Mouse (Mus musculus) CH12.LX (cell line): ENCODE measurements at regions not wholly inside any gene's neighbourhood (a gene's known extent, or its start where the extent isn't known, plus 50 kb on each side); places are given as distances from the start of the nearest gene placed in this dataset.
A peak's percentile ranks its signal among the peaks of the same experiment; 100 is the strongest.

Experiments
- DNase-seq: peaks from one replicate; pipeline ENCODE4 v3.0.0-alpha.2; 2013; ENCODE audit errors: extremely low read depth
- H3K27ac ChIP-seq: 2 replicates; pipeline ENCODE4 v1.5.1; 2012; ENCODE audit warnings: low read depth, mild to moderate bottlenecking, control low read depth, moderate library complexity; ENCODE audit not compliant: insufficient read depth
- H3K27me3 ChIP-seq: replicated peaks from 2 replicates; pipeline ENCODE3; 2012; ENCODE audit warnings: inconsistent platforms
- H3K36me3 ChIP-seq, 2 experiments: replicated peaks in 1 of 2; 2 replicates each; pipeline versions ENCODE3 to v1.6.1; 2012; ENCODE audit warnings: inconsistent platforms in 1 of 2, low read length in 1 of 2, mild to moderate bottlenecking in 1 of 2, mixed read lengths in 1 of 2, moderate library complexity in 1 of 2; ENCODE audit not compliant: control insufficient read depth in 1 of 2, insufficient read depth in 1 of 2
- H3K4me1 ChIP-seq, 2 experiments: 2 replicates each; pipeline ENCODE4 v1.6.1; 2012; ENCODE audit warnings: inconsistent platforms in 1 of 2, moderate library complexity in 1 of 2; ENCODE audit not compliant: insufficient read depth in 2 of 2, control insufficient read depth in 1 of 2
- H3K4me2 ChIP-seq: 2 replicates; pipeline ENCODE4 v1.6.1; 2012; ENCODE audit warnings: low read depth, mild to moderate bottlenecking, control low read depth; ENCODE audit not compliant: poor library complexity, insufficient read depth, severe bottlenecking
- H3K4me3 ChIP-seq, 3 experiments: fragments of 150-350 bp in 1 of 3; sonication (generic) in 1 of 3; replicated peaks in 1 of 3; 2 replicates each; pipeline versions ENCODE3 to v1.5.1; 2011 to 2012; ENCODE audit warnings: low read depth in 2 of 3, low read length in 2 of 3, mild to moderate bottlenecking in 2 of 3, moderate library complexity in 2 of 3, control low read depth in 1 of 3, improper control_type of control experiment in 1 of 3, inconsistent platforms in 1 of 3, mixed read lengths in 1 of 3; ENCODE audit not compliant: poor library complexity in 1 of 3
- H3K79me2 ChIP-seq: replicated peaks from 2 replicates; pipeline ENCODE4 v1.6.1; 2012; ENCODE audit warnings: mild to moderate bottlenecking, moderate library complexity; ENCODE audit not compliant: control insufficient read depth, poor library complexity, insufficient read depth, severe bottlenecking; ENCODE audit errors: extremely low read depth
- H3K9ac ChIP-seq: 2 replicates; pipeline ENCODE4 v1.6.1; 2012; ENCODE audit warnings: low read depth, mild to moderate bottlenecking, control low read depth, moderate library complexity; ENCODE audit not compliant: insufficient read depth
- H3K9me3 ChIP-seq: replicated peaks from 2 replicates; pipeline ENCODE3; 2012; ENCODE audit warnings: low read length, inconsistent platforms, mixed read lengths
- CHD1 ChIP-seq: IDR thresholded peaks from 2 replicates; pipeline ENCODE4 v1.6.1; 2012; ENCODE audit warnings: low read depth, low read length, improper control_type of control experiment, inconsistent platforms
- CTCF ChIP-seq, 2 experiments: IDR thresholded peaks in 1 of 2; conservative IDR thresholded peaks in 1 of 2; 2 replicates each; pipeline ENCODE4 v1.5.1; 2011 to 2012; ENCODE audit warnings: low read depth in 2 of 2, low read length in 2 of 2, improper control_type of control experiment in 1 of 2, inconsistent platforms in 1 of 2, mild to moderate bottlenecking in 1 of 2, moderate library complexity in 1 of 2
- E2F4 ChIP-seq: IDR thresholded peaks from 2 replicates; pipeline ENCODE4 v1.6.1; 2011; ENCODE audit warnings: low read depth, low read length, improper control_type of control experiment; ENCODE audit not compliant: insufficient replicate concordance
- ELF1 ChIP-seq: IDR thresholded peaks from 2 replicates; pipeline ENCODE4 v1.6.1; 2014; ENCODE audit warnings: low read depth, mild to moderate bottlenecking, inconsistent platforms, low read length, improper control_type of control experiment
- ETS1 ChIP-seq: conservative IDR thresholded peaks from 2 replicates; pipeline ENCODE4 v1.6.1; 2012; ENCODE audit warnings: low read depth, mild to moderate bottlenecking, inconsistent platforms, low read length, improper control_type of control experiment, moderate library complexity
- GABPA ChIP-seq: IDR thresholded peaks from 2 replicates; pipeline ENCODE4 v1.6.1; 2012; ENCODE audit warnings: low read depth, low read length, improper control_type of control experiment, inconsistent platforms; ENCODE audit not compliant: insufficient replicate concordance
- JUN ChIP-seq: IDR thresholded peaks from 2 replicates; pipeline ENCODE4 v1.6.1; 2011; ENCODE audit warnings: low read depth, mild to moderate bottlenecking, low read length, improper control_type of control experiment, moderate library complexity; ENCODE audit not compliant: insufficient read depth
- MAFK ChIP-seq: IDR thresholded peaks from 2 replicates; pipeline ENCODE4 v1.6.1; 2011; ENCODE audit warnings: low read length, improper control_type of control experiment; ENCODE audit not compliant: insufficient replicate concordance
- MAZ ChIP-seq: IDR thresholded peaks from 2 replicates; pipeline ENCODE4 v1.6.1; 2012; ENCODE audit warnings: low read depth, mild to moderate bottlenecking, inconsistent platforms, low read length, improper control_type of control experiment, moderate library complexity
- MXI1 ChIP-seq: IDR thresholded peaks from 2 replicates; pipeline ENCODE4 v1.6.1; 2011; ENCODE audit warnings: mild to moderate bottlenecking, low read depth, low read length, improper control_type of control experiment
- MYC ChIP-seq: IDR thresholded peaks from 2 replicates; pipeline ENCODE4 v1.6.1; 2011; ENCODE audit warnings: low read depth, mild to moderate bottlenecking, improper control_type of control experiment, low read length
- NELFE ChIP-seq: IDR thresholded peaks from 2 replicates; pipeline ENCODE4 v1.6.1; 2011; ENCODE audit warnings: low read depth, low read length, improper control_type of control experiment
- NRF1 ChIP-seq: IDR thresholded peaks from 2 replicates; pipeline ENCODE4 v1.6.1; 2014; ENCODE audit warnings: low read depth, mild to moderate bottlenecking, inconsistent platforms, low read length, improper control_type of control experiment, moderate library complexity
- PAX5 ChIP-seq: IDR thresholded peaks from 2 replicates; pipeline ENCODE4 v1.6.1; 2012; ENCODE audit warnings: low read length, inconsistent platforms, mixed read lengths
- POLR2AphosphoS2 ChIP-seq: IDR thresholded peaks from 2 replicates; pipeline ENCODE4 v1.6.1; 2011; ENCODE audit warnings: low read depth, low read length, improper control_type of control experiment
- RCOR1 ChIP-seq: conservative IDR thresholded peaks from 2 replicates; pipeline ENCODE4 v1.6.1; 2012; ENCODE audit warnings: low read depth, mild to moderate bottlenecking, inconsistent platforms, low read length, improper control_type of control experiment
- TBP ChIP-seq: conservative IDR thresholded peaks from 2 replicates; pipeline ENCODE4 v1.6.1; 2011; ENCODE audit warnings: low read depth, low read length, improper control_type of control experiment
- UBTF ChIP-seq: IDR thresholded peaks from 2 replicates; pipeline ENCODE4 v1.6.1; 2012; ENCODE audit warnings: low read depth, mild to moderate bottlenecking, inconsistent platforms, low read length, improper control_type of control experiment, moderate library complexity
- ZKSCAN1 ChIP-seq: IDR thresholded peaks from 2 replicates; pipeline ENCODE4 v1.6.1; 2012; ENCODE audit warnings: low read depth, inconsistent platforms, low read length, improper control_type of control experiment, borderline replicate concordance
- ZMIZ1 ChIP-seq: IDR thresholded peaks from 2 replicates; pipeline ENCODE4 v1.6.1; 2012; ENCODE audit warnings: low read depth, mild to moderate bottlenecking, inconsistent platforms, low read length, improper control_type of control experiment
- ZNF384 ChIP-seq: IDR thresholded peaks from 2 replicates; pipeline ENCODE4 v1.6.1; 2012; ENCODE audit warnings: low read depth, low read length, improper control_type of control experiment, inconsistent platforms
- dilution Hi-C: fragments of 300-500 bp; cut with MboI; formaldehyde crosslinking; loops from 2 replicates; pipeline ENCODE4 v1.14.3; 2020; ENCODE audit warnings: low sequenced_read_pairs; ENCODE audit not compliant: extremely low pct_unique_long_range_greater_than_20kb, extremely low pct_ligation_motif_present
- in situ Hi-C: fragments of 300-500 bp; cut with MboI; formaldehyde crosslinking; loops from 3 replicates; pipeline ENCODE4 v1.14.3; 2019; ENCODE audit warnings: low sequenced_read_pairs, low pct_ligation_motif_present, low pct_unique_long_range_greater_than_20kb, mixed read lengths

DNA sequence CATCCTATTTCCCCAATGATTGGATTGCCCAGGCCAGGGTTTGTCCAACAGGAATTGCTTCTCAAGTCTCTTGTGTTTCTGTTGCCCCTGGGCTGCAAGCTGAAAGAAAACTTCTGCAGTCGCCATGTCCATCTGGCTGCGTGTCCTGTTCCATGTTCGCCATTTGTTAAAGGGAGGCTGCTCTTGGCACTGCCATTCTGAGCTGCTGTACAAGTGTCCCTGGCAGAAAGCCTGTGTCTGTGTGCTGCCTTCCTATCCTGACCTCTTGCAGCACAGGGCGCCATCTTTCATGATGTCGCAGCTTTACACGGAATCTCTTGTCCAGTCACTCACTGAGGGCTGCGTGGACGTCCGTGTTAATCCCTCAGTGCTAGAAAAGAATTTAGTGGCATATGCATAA lies 349.2 kb downstream of the Agtpbp1 start:
- H3K4me3 ChIP-seq: peak overlapping the region in 1 of 3 experiments; percentile 16
- no peak overlapping the region for H3K27ac ChIP-seq
- dilution Hi-C loops: no loop called here
- in situ Hi-C loops: no loop called here
- no peaks in the 10 kb centered on the region for H3K79me2 ChIP-seq
- no peaks in the 10 kb centered on the region for H3K36me3 ChIP-seq
- H3K9me3 ChIP-seq: peaks cover 74% of the 10 kb centered on the region
- H3K9ac ChIP-seq: no peak overlapping the region
- H3K27me3 ChIP-seq: no peaks in the 10 kb centered on the region
- no peak for TF ChIP-seq ZNF384
- no peak for TF ChIP-seq NELFE
- TF ChIP-seq MYC: no peak
- no peak for TF ChIP-seq UBTF
- TF ChIP-seq MXI1: no peak
- no peak for TF ChIP-seq CHD1
- TF ChIP-seq GABPA: no peak
- TF ChIP-seq CTCF (conservative IDR thresholded peaks at IDR 0.05 in 1 of 2, IDR thresholded peaks at IDR 0.05 in 1 of 2; ENCODE audit: low read depth in 2 of 2, low read length in 2 of 2): no peak
- TF ChIP-seq ZMIZ1: no peak
- no peak for TF ChIP-seq TBP
- TF ChIP-seq JUN: no peak
- TF ChIP-seq POLR2AphosphoS2: no peak
- TF ChIP-seq NRF1: no peak
- TF ChIP-seq RCOR1: no peak
- no peak for TF ChIP-seq ETS1
- no peak for TF ChIP-seq PAX5
- TF ChIP-seq E2F4: no peak
- TF ChIP-seq ZKSCAN1: no peak
- no peak for TF ChIP-seq MAZ
- no peak for TF ChIP-seq ELF1
- H3K4me1 ChIP-seq: no peaks in the 10 kb centered on the region
- no peak overlapping the region for H3K4me2 ChIP-seq
- DNase-seq: no peak

DNA sequence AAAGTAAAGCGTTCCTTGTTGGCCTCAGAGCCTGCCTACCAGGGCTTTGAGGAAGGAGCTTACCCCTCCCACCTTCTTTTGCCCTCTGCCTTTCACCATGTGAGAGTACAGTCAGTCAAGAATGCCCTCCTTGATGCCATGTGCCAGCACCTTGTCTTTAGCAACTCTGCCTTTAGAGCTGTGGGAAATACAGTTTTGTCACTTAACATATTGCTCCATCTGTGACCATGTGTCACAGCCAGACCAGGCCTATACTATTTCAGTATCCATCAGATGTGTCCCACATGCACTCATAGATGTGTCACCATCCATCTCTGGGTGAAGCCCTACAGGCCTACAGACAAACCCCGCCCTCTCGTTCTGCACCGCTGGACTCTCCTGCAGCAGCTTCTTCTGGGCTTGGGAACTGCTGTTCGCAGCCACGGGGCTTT lies 355.9 kb downstream of the Agtpbp1 start:
- peaks cover 75% of the 10 kb centered on the region for H3K9me3 ChIP-seq
- TF ChIP-seq MAFK (no peak), ELF1 (no peak)
- TF ChIP-seq, all 38 proteins: peak for 0
- Histone ChIP-seq H3K27ac (no peak overlapping the region), H3K4me1 (no peaks in the 10 kb centered on the region), H3K9ac (no peak overlapping the region), H3K4me3 (no peak overlapping the region), H3K4me2 (no peak overlapping the region), H3K79me2 (no peaks in the 10 kb centered on the region), H3K27me3 (no peaks in the 10 kb centered on the region), H3K36me3 (no peaks in the 10 kb centered on the region)
- dilution Hi-C loops (no loop called here), in situ Hi-C loops (no loop called here)
- DNase-seq: no peak
